Mouse (Mus musculus) lung, embryonic 16.5 days (tissue): ENCODE measurements around the gene Mpc2. TPM values are rescaled to one million over a fixed set of nuclear protein-coding genes. Genes with fewer than 3 reads are reported as not detected.

Source experiments
- ATAC-seq: fragments of 200-750 bp; cut with Nextera tagmentation; 2 replicates; pipeline ENCODE4 v1.8.0; 2017; ENCODE audit warnings: low read depth, mild to moderate bottlenecking, moderate library complexity
- H3K27ac ChIP-seq: fragments of 300-500 bp; sonication (generic); 2 replicates; pipeline ENCODE4 v1.5.1; 2014; ENCODE audit warnings: mild to moderate bottlenecking, control low read depth, low read length
- H3K27me3 ChIP-seq: fragments of 300-500 bp; sonication (generic); 2 replicates; pipeline ENCODE4 v1.6.1; 2014; ENCODE audit warnings: low read depth, low read length, mixed read lengths; ENCODE audit not compliant: control insufficient read depth, insufficient read depth
- H3K36me3 ChIP-seq: fragments of 300-500 bp; sonication (generic); 2 replicates; pipeline ENCODE4 v1.6.1; 2014; ENCODE audit warnings: low read length; ENCODE audit not compliant: control insufficient read depth, insufficient read depth
- H3K4me1 ChIP-seq: fragments of 300-500 bp; sonication (generic); replicated peaks from 2 replicates; pipeline ENCODE4 v1.6.1; 2014; ENCODE audit warnings: low read length, mixed read lengths; ENCODE audit not compliant: control insufficient read depth, insufficient read depth
- H3K4me2 ChIP-seq: fragments of 300-500 bp; sonication (generic); 2 replicates; pipeline ENCODE4 v1.6.1; 2014; ENCODE audit warnings: low read depth, low read length, control low read depth
- H3K4me3 ChIP-seq: fragments of 300-500 bp; sonication (generic); 2 replicates; pipeline ENCODE4 v1.5.1; 2014; ENCODE audit warnings: mild to moderate bottlenecking, low read length, control low read depth
- H3K9ac ChIP-seq: fragments of 300-500 bp; sonication (generic); 2 replicates; pipeline ENCODE4 v1.6.1; 2014; ENCODE audit warnings: low read length, control low read depth
- H3K9me3 ChIP-seq: fragments of 300-500 bp; sonication (generic); 2 replicates; pipeline ENCODE4 v1.6.1; 2016; ENCODE audit warnings: low read length; ENCODE audit not compliant: control insufficient read depth
- WGBS: fragments of 180-500 bp; shearing (Covaris S2); extraction: QIAGEN DNeasy Blood & Tissue Kit; methylation state at CpG from one replicate; pipeline ENCODE4 v1.1.7; 2014; 5-methylcytosine and 5-hydroxymethylcytosine counted together
- polyA plus RNA-seq: library from polyadenylated mRNA; unstranded; fragments of >200 nt; fragmentation: Nextera tagmentation; extraction: Ambion mirVana; gene quantifications from 2 replicates; pipeline ENCODE4 v1.2.1, GENCODE M21; 2015

The Mpc2 gene
- polyA plus RNA-seq: 137 and 144 TPM in 2 replicates

DNA sequence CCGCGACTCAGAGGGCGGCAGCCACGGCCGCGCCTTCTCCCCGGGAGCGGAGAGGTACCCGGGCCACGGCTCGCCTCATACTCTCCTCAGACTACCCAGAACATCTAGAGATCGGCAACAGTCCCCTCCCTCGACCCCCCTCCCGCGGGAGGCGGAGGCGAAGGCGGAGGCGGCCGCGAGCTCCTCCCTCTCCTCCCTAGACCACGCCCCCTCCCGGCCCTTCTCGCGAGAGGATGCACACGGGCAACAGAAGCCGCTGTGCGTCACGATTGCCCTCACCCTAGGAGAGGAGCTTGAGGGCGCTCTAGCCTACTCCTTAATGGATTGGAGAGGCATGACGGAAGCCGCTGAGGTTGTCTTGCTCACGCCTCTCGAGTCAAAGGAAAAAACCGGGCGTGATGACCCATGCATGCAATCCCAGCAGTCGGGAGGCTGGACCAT lies at the start of gene Mpc2, which contains the start of gene Dcaf6:
TSS of gene Mpc2 (plus strand) at position 278 of the 441 bp plus-strand sequence.
TSS of gene Dcaf6 (minus strand) at position 116 of the 441 bp plus-strand sequence.
- H3K27ac ChIP-seq: peak within 1 kb of the TSS; percentile 96
- peak within 1 kb of the TSS; percentile 90 for H3K9ac ChIP-seq
- 0% methylated on average over 30 of the region's 37 CpGs for WGBS
- H3K27me3 ChIP-seq: no peaks in the 10 kb centered on the region
- H3K4me1 ChIP-seq: 0 out of 2 replicates have a peak, but pooled peaks cover 5% of the 10 kb centered on the region
- no peaks in the 10 kb centered on the region for H3K36me3 ChIP-seq
- ATAC-seq: peak; percentile 93
- H3K9me3 ChIP-seq: no peaks in the 10 kb centered on the region
- peak within 1 kb of the TSS; percentile 98 for H3K4me3 ChIP-seq
- peak within 1 kb of the TSS; percentile 91 for H3K4me2 ChIP-seq

GRCm38 (mm10) chr1:165421357-165421915 lies 39.0 kb upstream of the Mpc2 start:
- no peak for ATAC-seq

DNA sequence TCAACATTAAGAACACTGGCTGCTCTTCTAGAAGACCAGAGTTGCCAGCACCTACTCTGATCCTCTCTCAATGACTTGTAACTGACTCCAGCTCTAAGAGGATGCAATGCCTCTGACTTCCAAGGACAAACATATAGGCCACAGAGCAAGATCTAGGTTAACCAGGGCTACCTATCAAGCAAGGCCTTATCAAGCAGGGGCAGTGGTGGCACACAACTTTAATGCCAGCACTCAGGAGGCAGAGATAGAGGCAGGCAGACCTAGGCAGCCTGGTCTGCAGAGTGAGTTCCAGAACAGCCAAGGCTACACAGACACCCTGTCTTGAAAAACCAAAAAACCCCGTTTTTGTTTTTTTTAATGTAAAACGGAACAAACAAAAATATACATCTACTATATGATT lies 34.2 kb upstream of the Mpc2 start:
- WGBS: 87% methylated on average over 2 of the region's 2 CpGs
- no peaks in the 10 kb centered on the region for H3K36me3 ChIP-seq

More at GRCm38 (mm10) chr1:165421357-165421915, 39.0 kb upstream of the Mpc2 start:
- H3K27me3 ChIP-seq: no peaks in the 10 kb centered on the region
- H3K9me3 ChIP-seq: no peaks in the 10 kb centered on the region
- H3K4me3 ChIP-seq: no peak overlapping the region
- H3K9ac ChIP-seq: no peak overlapping the region
- no peaks in the 10 kb centered on the region for H3K36me3 ChIP-seq
- 74% methylated on average over 7 of the region's 7 CpGs for WGBS
- no peaks in the 10 kb centered on the region for H3K4me1 ChIP-seq
- H3K4me2 ChIP-seq: no peak overlapping the region
- H3K27ac ChIP-seq: no peak overlapping the region

DNA sequence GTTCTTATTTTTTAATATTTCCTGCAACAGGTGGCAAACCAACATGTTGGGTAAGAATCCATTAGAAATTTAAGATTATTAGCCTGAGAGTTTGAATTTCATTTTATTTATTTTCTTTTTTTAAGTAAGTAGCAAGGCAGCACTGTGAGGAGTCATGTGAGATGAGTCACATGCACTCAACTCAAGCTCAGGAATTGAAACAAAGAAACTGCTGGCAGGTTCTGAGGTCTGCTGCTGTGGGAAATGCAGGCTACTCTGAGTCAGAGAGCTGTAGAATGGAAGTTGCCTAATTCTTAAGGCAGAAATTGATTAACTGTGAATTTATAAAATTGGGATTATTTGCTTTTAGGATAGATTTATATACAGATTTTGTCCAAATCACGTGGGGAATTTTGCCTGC lies 27.6 kb upstream of the Mpc2 start:
- Histone ChIP-seq H3K4me2 (no peak overlapping the region), H3K9ac (no peak overlapping the region), H3K27ac (no peak overlapping the region), H3K4me1 (no peaks in the 10 kb centered on the region), H3K36me3 (no peaks in the 10 kb centered on the region), H3K9me3 (no peaks in the 10 kb centered on the region), H3K27me3 (no peaks in the 10 kb centered on the region), H3K4me3 (no peak overlapping the region)
- ATAC-seq: no peak
- 64% methylated on average over 1 of the region's 1 CpGs for WGBS

More for the DNA sequence above, 34.2 kb upstream of the Mpc2 start:
- H3K4me1 ChIP-seq: no peaks in the 10 kb centered on the region
- no peak overlapping the region for H3K27ac ChIP-seq
- H3K9me3 ChIP-seq: no peaks in the 10 kb centered on the region
- no peak overlapping the region for H3K4me3 ChIP-seq
- no peaks in the 10 kb centered on the region for H3K27me3 ChIP-seq
- ATAC-seq: no peak
- no peak overlapping the region for H3K9ac ChIP-seq
- H3K4me2 ChIP-seq: no peak overlapping the region

- Histone ChIP-seq H3K27ac (no peak overlapping the region), H3K9ac (no peak overlapping the region), H3K4me3 (no peak overlapping the region), H3K4me2 (no peak overlapping the region), H3K4me1 (no peaks in the 10 kb centered on the region), H3K27me3 (no peaks in the 10 kb centered on the region), H3K36me3 (no peaks in the 10 kb centered on the region), H3K9me3 (no peaks in the 10 kb centered on the region)
- ATAC-seq: no peak
- 85% methylated on average over 1 of the region's 1 CpGs for WGBS
Measured at GRCm38 (mm10) chr1:165438289-165439021, 22.0 kb upstream of the Mpc2 start.

DNA sequence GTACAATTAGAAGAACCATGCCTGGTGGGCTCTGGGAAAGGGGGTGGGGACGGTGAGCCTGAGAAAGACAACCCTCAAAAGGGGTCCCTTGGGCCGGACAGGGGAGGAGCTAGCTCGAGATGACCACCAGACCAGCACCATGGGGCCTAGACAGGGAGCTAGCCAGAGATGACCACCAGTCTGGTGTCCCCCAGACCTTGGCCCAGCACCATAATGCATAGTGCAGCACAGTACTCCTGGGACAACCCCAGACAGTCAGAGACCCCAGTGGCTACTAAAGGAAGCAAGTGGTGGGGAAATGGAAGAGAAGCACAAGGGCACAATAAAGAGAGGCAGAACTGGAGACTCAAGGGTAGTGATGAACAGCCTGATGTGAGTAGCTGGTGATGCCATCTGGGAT lies 19.6 kb upstream of the Mpc2 start:
- Histone ChIP-seq H3K4me2 (no peak overlapping the region), H3K4me3 (no peak overlapping the region), H3K27ac (no peak overlapping the region), H3K9ac (no peak overlapping the region), H3K27me3 (no peaks in the 10 kb centered on the region), H3K9me3 (no peaks in the 10 kb centered on the region), H3K36me3 (no peaks in the 10 kb centered on the region), H3K4me1 (no peaks in the 10 kb centered on the region)
- 63% methylated on average over 3 of the region's 3 CpGs for WGBS
- ATAC-seq: no peak

GRCm38 (mm10) chr1:165441201-165441600 lies 19.2 kb upstream of the Mpc2 start:
- Histone ChIP-seq H3K27ac (no peak overlapping the region), H3K4me1 (no peaks in the 10 kb centered on the region)
- ATAC-seq: 0 out of 2 replicates have a peak, but pooled peaks have one; percentile 34

DNA sequence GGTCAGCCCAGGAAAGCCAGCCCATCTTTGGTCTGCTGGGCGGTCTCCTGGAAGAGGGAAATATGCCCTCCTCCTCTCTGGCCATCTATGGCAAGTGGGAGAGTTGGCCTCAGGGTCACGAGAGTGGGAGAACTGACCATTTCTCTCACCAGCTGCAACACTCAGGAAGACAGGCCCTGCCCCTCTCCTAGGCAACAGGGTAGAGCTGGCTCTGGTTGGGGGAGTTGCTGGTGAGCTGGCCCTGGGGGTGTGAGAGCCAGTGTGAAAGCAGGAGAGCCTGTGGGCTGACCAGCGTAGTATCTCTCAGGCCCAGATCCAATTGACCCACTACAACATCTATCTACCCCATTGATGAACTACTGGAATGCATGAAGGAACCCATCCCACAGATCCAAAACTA lies 18.7 kb upstream of the Mpc2 start:
- Histone ChIP-seq H3K9me3 (no peaks in the 10 kb centered on the region), H3K4me2 (no peak overlapping the region), H3K4me1 (no peaks in the 10 kb centered on the region), H3K27me3 (no peaks in the 10 kb centered on the region), H3K9ac (no peak overlapping the region), H3K27ac (no peak overlapping the region), H3K4me3 (no peak overlapping the region), H3K36me3 (no peaks in the 10 kb centered on the region)
- no peak for ATAC-seq
- WGBS: 81% methylated on average over 3 of the region's 3 CpGs

More at GRCm38 (mm10) chr1:165441201-165441600, 19.2 kb upstream of the Mpc2 start:
- Histone ChIP-seq H3K36me3 (no peaks in the 10 kb centered on the region), H3K4me2 (no peak overlapping the region), H3K9me3 (no peaks in the 10 kb centered on the region), H3K4me3 (no peak overlapping the region), H3K27me3 (no peaks in the 10 kb centered on the region), H3K9ac (no peak overlapping the region)

- H3K9me3 ChIP-seq: peaks cover 3% of the 10 kb centered on the region
- peak overlapping the region; percentile 90 for H3K9ac ChIP-seq
Measured at GRCm38 (mm10) chr1:165459041-165459502, 1.4 kb upstream of the Mpc2 start.

More at GRCm38 (mm10) chr1:165459041-165459502, 1.4 kb upstream of the Mpc2 start:
- Histone ChIP-seq H3K27me3 (no peaks in the 10 kb centered on the region), H3K4me1 (0 out of 2 replicates have a peak, but pooled peaks cover 5% of the 10 kb centered on the region), H3K4me2 (peak overlapping the region; percentile 86), H3K27ac (no peak overlapping the region), H3K36me3 (no peaks in the 10 kb centered on the region), H3K4me3 (peak overlapping the region; percentile 98)
- no peak for ATAC-seq
- WGBS: 15% methylated on average over 7 of the region's 7 CpGs
